Mouse (Mus musculus) limb, embryonic 10.5 days (tissue): Measurements from ENCODE around the gene Prdm12. TPM values are rescaled to one million over a fixed set of nuclear protein-coding genes. Genes with fewer than 3 reads are reported as not detected.

ENCODE experiments used
- DNase-seq: peaks from one replicate; pipeline ENCODE4 v3.0.0-alpha.2; 2017; ENCODE audit warnings: low spot score
- H3K27ac ChIP-seq: fragments of 300-500 bp; sonication (generic); 2 replicates; pipeline ENCODE4 v1.5.1; 2016; ENCODE audit warnings: mild to moderate bottlenecking
- H3K27me3 ChIP-seq: fragments of 300-500 bp; sonication (generic); 2 replicates; pipeline ENCODE4 v1.6.1; 2016; ENCODE audit warnings: low read depth, mild to moderate bottlenecking; ENCODE audit not compliant: poor library complexity, severe bottlenecking
- H3K36me3 ChIP-seq: fragments of 300-500 bp; sonication (generic); 2 replicates; pipeline ENCODE4 v1.6.1; 2016; ENCODE audit warnings: mild to moderate bottlenecking, moderate library complexity
- H3K4me1 ChIP-seq: fragments of 300-500 bp; sonication (generic); 2 replicates; pipeline ENCODE4 v1.6.1; 2016
- H3K4me3 ChIP-seq: fragments of 300-500 bp; sonication (generic); 2 replicates; pipeline ENCODE4 v1.5.1; 2016; ENCODE audit warnings: mild to moderate bottlenecking, moderate library complexity
- H3K9me3 ChIP-seq: fragments of 300-500 bp; sonication (generic); replicated peaks from 2 replicates; pipeline ENCODE4 v1.6.1; 2016; ENCODE audit warnings: mild to moderate bottlenecking
- WGBS: fragments of 180-500 bp; shearing (Covaris S2); methylation state at CpG from one replicate; pipeline ENCODE4 v1.1.7; 2016; 5-methylcytosine and 5-hydroxymethylcytosine counted together
- polyA plus RNA-seq: library from polyadenylated mRNA; unstranded; fragments of >200 nt; fragmentation: Nextera tagmentation; extraction: Ambion mirVana; gene quantifications from 2 replicates; pipeline ENCODE4 v1.2.1, GENCODE M21; 2016

Prdm12 gene
- polyA plus RNA-seq, result 0.10 TPM in 1 of 2 replicates, not detected in the other

- H3K36me3 ChIP-seq, result no peaks in the 10 kb centered on the region
- peak within 1 kb of the TSS; percentile 18 for H3K4me3 ChIP-seq
- H3K4me1 ChIP-seq, result peaks cover 51% of the 10 kb centered on the region
- H3K9me3 ChIP-seq, result no peaks in the 10 kb centered on the region
- WGBS, result 2% methylated on average over 41 of the region's 41 CpGs
- no peak within 1 kb of the TSS for H3K27ac ChIP-seq
- DNase-seq, result peak; percentile 52
- peaks cover 100% of the 10 kb centered on the region for H3K27me3 ChIP-seq
Observed at GRCm38 (mm10) chr2:31639901-31640608, at the start of gene Prdm12. Gene Prdm12 (plus strand): TSS chr2:31640037.

- no peaks in the 10 kb centered on the region for H3K9me3 ChIP-seq
- 89% methylated on average over 9 of the region's 9 CpGs for WGBS
- H3K4me1 ChIP-seq, result no peaks in the 10 kb centered on the region
- no peak for DNase-seq
- H3K27me3 ChIP-seq, result no peaks in the 10 kb centered on the region
- H3K27ac ChIP-seq, result no peak overlapping the region
- no peak overlapping the region for H3K4me3 ChIP-seq
- H3K36me3 ChIP-seq, result peaks cover 96% of the 10 kb centered on the region
Observed at GRCm38 (mm10) chr2:31591799-31592484, 47.9 kb upstream of the Prdm12 start.

- Histone ChIP-seq H3K4me1 (peaks cover 9% of the 10 kb centered on the region; the same call in 1 of the 2 replicates), H3K27me3 (no peaks in the 10 kb centered on the region), H3K36me3 (peaks cover 99% of the 10 kb centered on the region), H3K9me3 (no peaks in the 10 kb centered on the region), H3K27ac (no peak overlapping the region), H3K4me3 (no peak overlapping the region)
- no peak for DNase-seq
- WGBS, result 93% methylated on average over 1 of the region's 1 CpGs
Observed at GRCm38 (mm10) chr2:31607555-31607954, 32.3 kb upstream of the Prdm12 start.

GRCm38 (mm10) chr2:31609859-31610261 lies 30.0 kb upstream of the Prdm12 start:
- Histone ChIP-seq H3K9me3 (no peaks in the 10 kb centered on the region), H3K27ac (no peak overlapping the region), H3K27me3 (no peaks in the 10 kb centered on the region), H3K4me1 (peaks cover 9% of the 10 kb centered on the region; the same call in 1 of the 2 replicates), H3K36me3 (peaks cover 99% of the 10 kb centered on the region), H3K4me3 (no peak overlapping the region)
- 32% methylated on average over 7 of the region's 7 CpGs for WGBS
- DNase-seq, result no peak

GRCm38 (mm10) chr2:31610922-31611321 lies 28.9 kb upstream of the Prdm12 start:
- peaks cover 99% of the 10 kb centered on the region for H3K36me3 ChIP-seq
- 71% methylated on average over 4 of the region's 4 CpGs for WGBS
- no peak for DNase-seq
- no peak overlapping the region for H3K4me3 ChIP-seq
- peaks cover 9% of the 10 kb centered on the region; the same call in 1 of the 2 replicates for H3K4me1 ChIP-seq
- H3K9me3 ChIP-seq, result no peaks in the 10 kb centered on the region
- no peak overlapping the region for H3K27ac ChIP-seq
- no peaks in the 10 kb centered on the region for H3K27me3 ChIP-seq

- Histone ChIP-seq H3K36me3 (peaks cover 98% of the 10 kb centered on the region), H3K27me3 (no peaks in the 10 kb centered on the region), H3K4me1 (peaks cover 9% of the 10 kb centered on the region; the same call in 1 of the 2 replicates), H3K9me3 (no peaks in the 10 kb centered on the region), H3K27ac (no peak overlapping the region), H3K4me3 (no peak overlapping the region)
- DNase-seq, result no peak
- 78% methylated on average over 8 of the region's 8 CpGs for WGBS
Observed at GRCm38 (mm10) chr2:31611400-31611799, 28.4 kb upstream of the Prdm12 start.

- Histone ChIP-seq H3K27me3 (no peaks in the 10 kb centered on the region), H3K36me3 (peaks cover 92% of the 10 kb centered on the region), H3K9me3 (no peaks in the 10 kb centered on the region), H3K4me1 (peaks cover 9% of the 10 kb centered on the region; the same call in 1 of the 2 replicates), H3K4me3 (no peak overlapping the region), H3K27ac (no peak overlapping the region)
- no peak for DNase-seq
- 71% methylated on average over 6 of the region's 6 CpGs for WGBS
Observed at GRCm38 (mm10) chr2:31612627-31613026, 27.2 kb upstream of the Prdm12 start.

- H3K27me3 ChIP-seq, result no peaks in the 10 kb centered on the region
- H3K9me3 ChIP-seq, result no peaks in the 10 kb centered on the region
- no peak overlapping the region for H3K4me3 ChIP-seq
- no peak for DNase-seq
- no peak overlapping the region for H3K27ac ChIP-seq
- H3K4me1 ChIP-seq, result peaks cover 9% of the 10 kb centered on the region; the same call in 1 of the 2 replicates
- 86% methylated on average over 7 of the region's 7 CpGs for WGBS
- peaks cover 88% of the 10 kb centered on the region for H3K36me3 ChIP-seq
Observed at GRCm38 (mm10) chr2:31613781-31614180, 26.1 kb upstream of the Prdm12 start.

- Histone ChIP-seq H3K36me3 (peaks cover 43% of the 10 kb centered on the region), H3K9me3 (no peaks in the 10 kb centered on the region), H3K27me3 (no peaks in the 10 kb centered on the region), H3K27ac (no peak overlapping the region), H3K4me1 (no peaks in the 10 kb centered on the region), H3K4me3 (no peak overlapping the region)
- 89% methylated on average over 14 of the region's 14 CpGs for WGBS
- DNase-seq, result no peak
Observed at GRCm38 (mm10) chr2:31618484-31619161, 21.2 kb upstream of the Prdm12 start.

GRCm38 (mm10) chr2:31619208-31619607 lies 20.6 kb upstream of the Prdm12 start:
- 89% methylated on average over 6 of the region's 6 CpGs for WGBS
- peaks cover 37% of the 10 kb centered on the region for H3K36me3 ChIP-seq
- H3K9me3 ChIP-seq, result no peaks in the 10 kb centered on the region
- no peak for DNase-seq
- H3K27ac ChIP-seq, result no peak overlapping the region
- H3K27me3 ChIP-seq, result no peaks in the 10 kb centered on the region
- H3K4me3 ChIP-seq, result no peak overlapping the region
- no peaks in the 10 kb centered on the region for H3K4me1 ChIP-seq

GRCm38 (mm10) chr2:31633531-31633930 lies 6.3 kb upstream of the Prdm12 start:
- Histone ChIP-seq H3K4me1 (peaks cover 30% of the 10 kb centered on the region), H3K27me3 (peaks cover 83% of the 10 kb centered on the region), H3K36me3 (no peaks in the 10 kb centered on the region), H3K27ac (no peak overlapping the region), H3K9me3 (no peaks in the 10 kb centered on the region), H3K4me3 (no peak overlapping the region)
- WGBS, result 72% methylated on average over 3 of the region's 3 CpGs
- DNase-seq, result no peak

GRCm38 (mm10) chr2:31635281-31636137 lies 4.3 kb upstream of the Prdm12 start:
- peaks cover 47% of the 10 kb centered on the region for H3K4me1 ChIP-seq

More at GRCm38 (mm10) chr2:31635281-31636137, 4.3 kb upstream of the Prdm12 start:
- Histone ChIP-seq H3K27ac (no peak overlapping the region), H3K27me3 (peaks cover 100% of the 10 kb centered on the region), H3K36me3 (no peaks in the 10 kb centered on the region), H3K9me3 (no peaks in the 10 kb centered on the region), H3K4me3 (peak overlapping the region; percentile 35)
- WGBS, result under 1% methylated on average over 52 of the region's 52 CpGs
- DNase-seq, result peak; percentile 53
